Mouse (Mus musculus): ENCODE measurements around the gene Wipf1. TPM values are rescaled to one million over a fixed set of nuclear protein-coding genes. Genes with fewer than 3 reads are reported as not detected.

Wipf1 gene
- polyA plus RNA-seq, 1 experiment from 2014 or later: 3.9 TPM

- ATAC-seq (ENCODE audit: low FRiP score) (no peak), DNase-seq (ENCODE audit: low spot score) (no peak)
- H3K27me3 ChIP-seq (ENCODE audit: control insufficient read depth, insufficient read depth, low read length): no peaks in the 10 kb centered on the region
- no peaks in the 10 kb centered on the region for H3K9me3 ChIP-seq (ENCODE audit: control insufficient read depth, low read length)
- H3K4me3 ChIP-seq (replicated peaks; ENCODE audit: low read length): no peak overlapping the region
- no peak overlapping the region for H3K4me2 ChIP-seq (replicated peaks)
- H3K9ac ChIP-seq: no peak overlapping the region
- H3K27ac ChIP-seq: no peak overlapping the region
- no peaks in the 10 kb centered on the region; the same call in 1 of the 2 replicates for H3K4me1 ChIP-seq (replicated peaks; ENCODE audit: control insufficient read depth, insufficient read depth, low read length)
- 54% methylated on average over 6 of the region's 6 CpGs for WGBS
- no peaks in the 10 kb centered on the region for H3K36me3 ChIP-seq (replicated peaks; ENCODE audit: control insufficient read depth, insufficient read depth)
Observed at GRCm38 (mm10) chr2:73450172-73450715, 79.3 kb downstream of the Wipf1 start.

DNA sequence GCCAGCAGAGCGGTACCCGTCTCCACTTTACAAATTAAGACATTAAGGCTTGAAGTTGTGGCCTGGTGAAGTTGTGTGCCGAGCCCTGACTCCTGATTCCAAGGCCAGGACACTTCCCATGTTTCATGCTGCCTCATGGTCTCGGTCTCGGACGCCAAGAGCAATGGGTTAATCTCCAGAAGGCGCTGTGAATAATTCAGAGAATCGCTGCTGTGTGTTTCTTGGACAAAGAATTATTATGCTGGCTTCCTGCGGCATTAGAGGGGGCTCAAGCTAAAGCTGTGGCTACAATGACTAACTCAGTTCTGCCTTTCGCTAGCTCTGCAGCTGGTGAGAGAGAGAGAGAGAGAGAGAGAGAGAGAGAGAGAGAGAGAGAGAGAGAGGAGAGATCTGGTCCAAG, 85.5 kb downstream of the Wipf1 start:
- ATAC-seq (ENCODE audit: low FRiP score) (no peak), DNase-seq (ENCODE audit: low spot score) (no peak)
- no peaks in the 10 kb centered on the region for H3K4me1 ChIP-seq (replicated peaks; ENCODE audit: control insufficient read depth, insufficient read depth, low read length)
- H3K9ac ChIP-seq: no peak overlapping the region
- no peak overlapping the region for H3K4me2 ChIP-seq (replicated peaks)
- no peak overlapping the region for H3K27ac ChIP-seq
- no peaks in the 10 kb centered on the region for H3K27me3 ChIP-seq (ENCODE audit: control insufficient read depth, insufficient read depth, low read length)
- no peaks in the 10 kb centered on the region for H3K36me3 ChIP-seq (replicated peaks; ENCODE audit: control insufficient read depth, insufficient read depth)
- WGBS: 68% methylated on average over 10 of the region's 10 CpGs
- no peaks in the 10 kb centered on the region for H3K9me3 ChIP-seq (ENCODE audit: control insufficient read depth, low read length)
- H3K4me3 ChIP-seq (replicated peaks; ENCODE audit: low read length): no peak overlapping the region

DNA sequence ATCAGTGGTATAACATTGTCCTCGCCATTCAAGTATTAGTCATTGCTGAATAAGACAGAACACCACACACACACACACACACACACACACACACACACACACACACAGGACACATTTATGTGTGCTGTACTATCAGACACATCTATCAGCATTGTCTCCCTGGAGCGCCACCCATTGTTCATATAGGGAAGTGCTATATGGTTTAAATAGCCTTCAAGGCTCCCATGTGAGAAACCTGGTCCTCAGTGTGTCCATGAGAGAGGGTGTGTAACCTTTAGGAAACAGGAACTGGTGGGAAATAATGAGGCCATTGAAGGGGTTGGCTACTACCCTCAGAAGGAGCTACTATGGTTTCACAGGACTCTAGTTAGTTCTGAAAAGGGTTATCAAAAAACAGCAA, 87.5 kb downstream of the Wipf1 start:
- no peak overlapping the region for H3K4me2 ChIP-seq (replicated peaks)
- H3K4me3 ChIP-seq (replicated peaks; ENCODE audit: low read length): no peak overlapping the region
- WGBS: 80% methylated on average over 2 of the region's 2 CpGs
- no peaks in the 10 kb centered on the region for H3K4me1 ChIP-seq (replicated peaks; ENCODE audit: control insufficient read depth, insufficient read depth, low read length)
- H3K9me3 ChIP-seq (ENCODE audit: control insufficient read depth, low read length): no peaks in the 10 kb centered on the region
- ATAC-seq (ENCODE audit: low FRiP score) (no peak), DNase-seq (ENCODE audit: low spot score) (no peak)
- no peak overlapping the region for H3K9ac ChIP-seq
- no peaks in the 10 kb centered on the region for H3K36me3 ChIP-seq (replicated peaks; ENCODE audit: control insufficient read depth, insufficient read depth)
- H3K27me3 ChIP-seq (ENCODE audit: control insufficient read depth, insufficient read depth, low read length): no peaks in the 10 kb centered on the region
- no peak overlapping the region for H3K27ac ChIP-seq

DNA sequence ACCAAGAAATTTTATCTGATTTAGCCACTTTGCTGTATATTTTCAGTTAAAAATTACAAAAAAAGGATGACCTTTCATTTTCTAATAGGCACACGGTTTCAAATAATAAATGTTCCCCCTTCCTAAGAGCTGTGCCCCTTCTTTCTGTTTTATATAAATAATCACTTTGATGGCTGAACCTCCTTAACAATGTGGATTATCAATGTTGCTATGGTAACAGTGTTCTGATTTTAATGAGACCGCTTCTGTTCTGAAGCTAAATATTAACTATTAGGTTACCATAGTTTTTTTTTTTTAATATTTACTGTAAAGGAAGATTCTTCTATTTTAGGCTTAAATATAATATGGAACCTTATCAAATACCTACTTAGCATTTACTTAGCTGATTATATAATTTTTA, 89.2 kb downstream of the Wipf1 start:
- ATAC-seq (ENCODE audit: low FRiP score) (no peak), DNase-seq (ENCODE audit: low spot score) (no peak)
- Histone ChIP-seq H3K4me2 (replicated peaks) (no peak overlapping the region), H3K9me3 (ENCODE audit: control insufficient read depth, low read length) (no peaks in the 10 kb centered on the region), H3K36me3 (replicated peaks; ENCODE audit: control insufficient read depth, insufficient read depth) (no peaks in the 10 kb centered on the region), H3K27ac (0 out of 2 replicates have a peak overlapping the region, but pooled peaks have one; percentile 14), H3K27me3 (ENCODE audit: control insufficient read depth, insufficient read depth, low read length) (no peaks in the 10 kb centered on the region), H3K4me1 (replicated peaks; ENCODE audit: control insufficient read depth, insufficient read depth, low read length) (no peaks in the 10 kb centered on the region), H3K9ac (no peak overlapping the region), H3K4me3 (replicated peaks; ENCODE audit: low read length) (no peak overlapping the region)
- 37% methylated on average over 2 of the region's 2 CpGs for WGBS

DNA sequence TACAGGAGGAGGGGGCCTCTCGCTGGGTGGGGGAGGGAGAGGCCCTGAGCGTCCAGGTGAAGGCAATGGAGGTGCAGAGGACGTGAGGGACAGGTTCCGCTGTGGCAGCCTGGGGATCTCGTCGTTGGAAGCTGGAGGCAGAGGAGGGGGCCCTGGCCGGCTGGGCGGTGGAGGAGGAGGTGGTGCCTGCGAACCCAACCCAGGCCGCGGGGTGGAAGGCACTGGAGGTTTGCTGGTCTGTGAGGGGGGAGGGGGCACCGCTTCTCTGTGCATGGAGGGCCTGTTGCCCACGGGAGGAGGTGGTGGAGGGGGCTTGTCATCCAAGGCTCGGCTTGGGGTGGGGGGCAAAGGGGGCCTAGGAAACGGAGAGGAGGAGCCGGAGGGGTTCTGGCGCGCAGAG, 92.6 kb downstream of the Wipf1 start:
- H3K9me3 ChIP-seq (ENCODE audit: control insufficient read depth, low read length): no peaks in the 10 kb centered on the region
- H3K27ac ChIP-seq: no peak overlapping the region
- no peaks in the 10 kb centered on the region for H3K27me3 ChIP-seq (ENCODE audit: control insufficient read depth, insufficient read depth, low read length)
- H3K4me3 ChIP-seq (replicated peaks; ENCODE audit: low read length): no peak overlapping the region
- ATAC-seq (ENCODE audit: low FRiP score) (no peak), DNase-seq (ENCODE audit: low spot score) (no peak)
- no peaks in the 10 kb centered on the region for H3K36me3 ChIP-seq (replicated peaks; ENCODE audit: control insufficient read depth, insufficient read depth)
- H3K9ac ChIP-seq: no peak overlapping the region
- H3K4me2 ChIP-seq (replicated peaks): no peak overlapping the region
- 48% methylated on average over 18 of the region's 18 CpGs for WGBS
- no peaks in the 10 kb centered on the region for H3K4me1 ChIP-seq (replicated peaks; ENCODE audit: control insufficient read depth, insufficient read depth, low read length)

- Histone ChIP-seq H3K36me3 (replicated peaks; ENCODE audit: control insufficient read depth, insufficient read depth) (no peaks in the 10 kb centered on the region), H3K9me3 (ENCODE audit: control insufficient read depth, low read length) (no peaks in the 10 kb centered on the region), H3K9ac (no peak overlapping the region), H3K4me2 (replicated peaks) (no peak overlapping the region), H3K4me3 (replicated peaks; ENCODE audit: low read length) (no peak overlapping the region), H3K27ac (no peak overlapping the region), H3K27me3 (ENCODE audit: control insufficient read depth, insufficient read depth, low read length) (no peaks in the 10 kb centered on the region), H3K4me1 (replicated peaks; ENCODE audit: control insufficient read depth, insufficient read depth, low read length) (no peaks in the 10 kb centered on the region)
- DNase-seq (ENCODE audit: low spot score) (no peak), ATAC-seq (ENCODE audit: low FRiP score) (no peak)
- 98% methylated on average over 2 of the region's 2 CpGs for WGBS
Observed at GRCm38 (mm10) chr2:73435847-73436246, 93.7 kb downstream of the Wipf1 start.

DNA sequence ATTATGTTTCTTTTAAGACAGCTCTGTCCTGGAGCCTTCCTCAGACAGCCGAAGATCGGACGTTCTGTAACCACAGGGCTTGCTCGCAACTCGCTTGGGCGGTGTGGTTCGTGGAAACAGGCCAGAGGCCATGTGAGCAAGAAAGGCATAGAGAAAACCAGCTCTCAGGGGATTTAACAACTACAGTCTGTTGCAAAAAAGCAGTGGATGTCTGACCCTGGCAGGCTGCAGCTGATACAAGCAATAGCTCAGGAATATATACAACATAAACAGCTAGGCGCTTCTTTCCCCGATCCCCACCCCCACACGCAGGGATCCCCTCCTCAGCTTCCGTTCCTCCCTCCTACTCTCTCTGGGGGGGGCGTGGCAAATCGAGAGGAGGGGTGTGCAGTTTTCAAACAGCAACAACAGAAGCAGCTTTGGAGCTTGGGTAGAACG, 97.6 kb downstream of the Wipf1 start:
- Histone ChIP-seq H3K9ac (no peak overlapping the region; the same call in 1 of the 2 replicates), H3K4me1 (replicated peaks; ENCODE audit: control insufficient read depth, insufficient read depth, low read length) (no peaks in the 10 kb centered on the region), H3K4me3 (replicated peaks; ENCODE audit: low read length) (0 out of 2 replicates have a peak overlapping the region, but pooled peaks have one; percentile 5), H3K27me3 (ENCODE audit: control insufficient read depth, insufficient read depth, low read length) (no peaks in the 10 kb centered on the region), H3K4me2 (replicated peaks) (peak overlapping the region; percentile 35), H3K27ac (peak overlapping the region; percentile 47; the same call in 1 of the 2 replicates), H3K9me3 (ENCODE audit: control insufficient read depth, low read length) (no peaks in the 10 kb centered on the region), H3K36me3 (replicated peaks; ENCODE audit: control insufficient read depth, insufficient read depth) (no peaks in the 10 kb centered on the region)
- DNase-seq (ENCODE audit: low spot score) (peak; percentile 44), ATAC-seq (ENCODE audit: low FRiP score) (no peak)
- WGBS: 33% methylated on average over 14 of the region's 14 CpGs

- Histone ChIP-seq H3K27ac (no peak overlapping the region), H3K36me3 (replicated peaks; ENCODE audit: control insufficient read depth, insufficient read depth) (no peaks in the 10 kb centered on the region), H3K4me2 (replicated peaks) (no peak overlapping the region), H3K9ac (no peak overlapping the region), H3K4me1 (replicated peaks; ENCODE audit: control insufficient read depth, insufficient read depth, low read length) (no peaks in the 10 kb centered on the region), H3K27me3 (ENCODE audit: control insufficient read depth, insufficient read depth, low read length) (no peaks in the 10 kb centered on the region), H3K4me3 (replicated peaks; ENCODE audit: low read length) (no peak overlapping the region), H3K9me3 (ENCODE audit: control insufficient read depth, low read length) (no peaks in the 10 kb centered on the region)
- 65% methylated on average over 21 of the region's 21 CpGs for WGBS
- ATAC-seq (ENCODE audit: low FRiP score): no peak
- DNase-seq (ENCODE audit: low spot score): no peak
Observed at GRCm38 (mm10) chr2:73428803-73429468, 100.6 kb downstream of the Wipf1 start.

DNA sequence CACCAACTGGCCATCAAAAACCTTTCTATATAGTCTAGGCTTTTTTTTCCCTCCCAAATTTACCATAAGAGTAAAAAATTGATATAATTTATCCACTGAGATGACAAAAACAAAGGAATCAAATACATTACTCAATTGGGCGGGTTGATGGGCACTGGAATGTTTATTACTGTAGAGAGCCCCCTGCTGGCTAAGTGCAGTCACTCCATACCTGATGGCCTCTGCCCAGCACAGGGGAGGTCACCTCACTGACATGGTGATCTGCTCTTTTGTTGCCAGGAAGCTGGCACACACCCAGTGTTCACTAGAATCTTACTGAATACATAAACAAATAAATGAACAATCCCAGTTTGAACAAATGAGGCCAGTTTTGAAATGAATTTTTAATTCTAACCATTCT, 102.2 kb downstream of the Wipf1 start:
- Histone ChIP-seq H3K9me3 (ENCODE audit: control insufficient read depth, low read length) (no peaks in the 10 kb centered on the region), H3K4me3 (replicated peaks; ENCODE audit: low read length) (no peak overlapping the region), H3K9ac (no peak overlapping the region), H3K27me3 (ENCODE audit: control insufficient read depth, insufficient read depth, low read length) (no peaks in the 10 kb centered on the region), H3K36me3 (replicated peaks; ENCODE audit: control insufficient read depth, insufficient read depth) (no peaks in the 10 kb centered on the region), H3K4me2 (replicated peaks) (no peak overlapping the region), H3K27ac (no peak overlapping the region), H3K4me1 (replicated peaks; ENCODE audit: control insufficient read depth, insufficient read depth, low read length) (no peaks in the 10 kb centered on the region)
- WGBS: 39% methylated on average over 1 of the region's 1 CpGs
- DNase-seq (ENCODE audit: low spot score) (peak; percentile 47), ATAC-seq (ENCODE audit: low FRiP score) (no peak)

All from hindbrain, embryonic 14.5 days (tissue).